Mouse (Mus musculus): ENCODE measurements at regions not wholly inside any gene's neighbourhood (a gene's known extent, or its start where the extent isn't known, plus 50 kb on each side); places are given as distances from the start of the nearest gene placed in this dataset.

GRCm38 (mm10) chr1:89301151-89301550 lies 153.5 kb upstream of the Agap1 start:
- no peak for DNase-seq (ENCODE audit: low spot score)
- H3K4me3 ChIP-seq, result no peak overlapping the region

GRCm38 (mm10) chr1:89302368-89302951 lies 152.1 kb upstream of the Agap1 start:
- no peak for DNase-seq (ENCODE audit: low spot score)
- no peak overlapping the region for H3K4me3 ChIP-seq
- 67% methylated on average over 20 of the region's 20 CpGs for WGBS
- H3K36me3 ChIP-seq (replicated peaks), result no peaks in the 10 kb centered on the region
- peaks cover 4% of the 10 kb centered on the region; the same call in 1 of the 2 replicates for H3K9me3 ChIP-seq
- H3K27me3 ChIP-seq (replicated peaks; ENCODE audit: low read depth, poor library complexity, severe bottlenecking), result no peaks in the 10 kb centered on the region
- H3K4me1 ChIP-seq, result peaks cover 12% of the 10 kb centered on the region
- H3K27ac ChIP-seq (replicated peaks), result no peak overlapping the region

More at GRCm38 (mm10) chr1:89301151-89301550, 153.5 kb upstream of the Agap1 start:
- 90% methylated on average over 6 of the region's 6 CpGs for WGBS
- Histone ChIP-seq H3K4me1 (peaks cover 12% of the 10 kb centered on the region), H3K9me3 (peaks cover 2% of the 10 kb centered on the region; the same call in 1 of the 2 replicates), H3K27me3 (replicated peaks; ENCODE audit: low read depth, poor library complexity, severe bottlenecking) (no peaks in the 10 kb centered on the region), H3K27ac (replicated peaks) (no peak overlapping the region), H3K36me3 (replicated peaks) (no peaks in the 10 kb centered on the region)

GRCm38 (mm10) chr1:89305171-89305570 lies 149.4 kb upstream of the Agap1 start:
- H3K4me3 ChIP-seq, result no peak overlapping the region
- no peak for DNase-seq (ENCODE audit: low spot score)
- H3K27ac ChIP-seq (replicated peaks), result no peak overlapping the region
- no peaks in the 10 kb centered on the region for H3K27me3 ChIP-seq (replicated peaks; ENCODE audit: low read depth, poor library complexity, severe bottlenecking)
- peaks cover 4% of the 10 kb centered on the region; the same call in 1 of the 2 replicates for H3K9me3 ChIP-seq
- WGBS, result 55% methylated on average over 7 of the region's 7 CpGs
- peaks cover 5% of the 10 kb centered on the region; the same call in 1 of the 2 replicates for H3K4me1 ChIP-seq
- no peaks in the 10 kb centered on the region for H3K36me3 ChIP-seq (replicated peaks)

- Histone ChIP-seq H3K9me3 (peaks cover 4% of the 10 kb centered on the region; the same call in 1 of the 2 replicates), H3K4me1 (no peaks in the 10 kb centered on the region; the same call in 1 of the 2 replicates), H3K27ac (replicated peaks) (no peak overlapping the region), H3K4me3 (no peak overlapping the region), H3K27me3 (replicated peaks; ENCODE audit: low read depth, poor library complexity, severe bottlenecking) (no peaks in the 10 kb centered on the region), H3K36me3 (replicated peaks) (no peaks in the 10 kb centered on the region)
- whole genome bisulfite sequencing, result 76% methylated on average over 13 of the region's 13 CpGs
- no peak for DNase-seq (ENCODE audit: low spot score)
Observed at GRCm38 (mm10) chr1:89308788-89309187, 145.8 kb upstream of the Agap1 start.

- Histone ChIP-seq H3K36me3 (replicated peaks) (no peaks in the 10 kb centered on the region), H3K27ac (replicated peaks) (no peak overlapping the region), H3K4me3 (no peak overlapping the region), H3K27me3 (replicated peaks; ENCODE audit: low read depth, poor library complexity, severe bottlenecking) (no peaks in the 10 kb centered on the region), H3K4me1 (no peaks in the 10 kb centered on the region; the same call in 1 of the 2 replicates), H3K9me3 (no peaks in the 10 kb centered on the region)
- DNase-seq (ENCODE audit: low spot score), result no peak
- 84% methylated on average over 7 of the region's 7 CpGs for WGBS
Observed at GRCm38 (mm10) chr1:89313064-89313463, 141.5 kb upstream of the Agap1 start.

GRCm38 (mm10) chr1:89317897-89318296 lies 136.7 kb upstream of the Agap1 start:
- Histone ChIP-seq H3K27me3 (replicated peaks; ENCODE audit: low read depth, poor library complexity, severe bottlenecking) (no peaks in the 10 kb centered on the region), H3K27ac (replicated peaks) (no peak overlapping the region), H3K36me3 (replicated peaks) (no peaks in the 10 kb centered on the region), H3K4me1 (no peaks in the 10 kb centered on the region), H3K9me3 (no peaks in the 10 kb centered on the region), H3K4me3 (no peak overlapping the region)
- 90% methylated on average over 4 of the region's 4 CpGs for WGBS
- no peak for DNase-seq (ENCODE audit: low spot score)

- H3K27me3 ChIP-seq (replicated peaks; ENCODE audit: low read depth, poor library complexity, severe bottlenecking), result no peaks in the 10 kb centered on the region
- no peaks in the 10 kb centered on the region for H3K36me3 ChIP-seq (replicated peaks)
- 73% methylated on average over 4 of the region's 4 CpGs for WGBS
- no peak overlapping the region for H3K4me3 ChIP-seq
- no peaks in the 10 kb centered on the region for H3K9me3 ChIP-seq
- H3K4me1 ChIP-seq, result no peaks in the 10 kb centered on the region
- H3K27ac ChIP-seq (replicated peaks), result no peak overlapping the region
- no peak for DNase-seq (ENCODE audit: low spot score)
Observed at GRCm38 (mm10) chr1:89318663-89319062, 135.9 kb upstream of the Agap1 start.

- Histone ChIP-seq H3K4me1 (no peaks in the 10 kb centered on the region), H3K9me3 (no peaks in the 10 kb centered on the region), H3K27ac (replicated peaks) (no peak overlapping the region), H3K27me3 (replicated peaks; ENCODE audit: low read depth, poor library complexity, severe bottlenecking) (no peaks in the 10 kb centered on the region), H3K4me3 (no peak overlapping the region), H3K36me3 (replicated peaks) (no peaks in the 10 kb centered on the region)
- DNase-seq (ENCODE audit: low spot score), result no peak
- WGBS, result 73% methylated on average over 4 of the region's 4 CpGs
Observed at GRCm38 (mm10) chr1:89322621-89323020, 132.0 kb upstream of the Agap1 start.

GRCm38 (mm10) chr1:89323091-89323490 lies 131.5 kb upstream of the Agap1 start:
- no peaks in the 10 kb centered on the region for H3K4me1 ChIP-seq
- H3K36me3 ChIP-seq (replicated peaks), result no peaks in the 10 kb centered on the region
- no peaks in the 10 kb centered on the region for H3K27me3 ChIP-seq (replicated peaks; ENCODE audit: low read depth, poor library complexity, severe bottlenecking)
- H3K27ac ChIP-seq (replicated peaks), result no peak overlapping the region
- H3K4me3 ChIP-seq, result no peak overlapping the region
- peak; percentile 73 for DNase-seq (ENCODE audit: low spot score)
- H3K9me3 ChIP-seq, result no peaks in the 10 kb centered on the region
- 36% methylated on average over 2 of the region's 2 CpGs for WGBS

GRCm38 (mm10) chr1:89331352-89331751 lies 123.3 kb upstream of the Agap1 start:
- 93% methylated on average over 4 of the region's 4 CpGs for WGBS
- no peak overlapping the region for H3K4me3 ChIP-seq
- no peak for DNase-seq (ENCODE audit: low spot score)
- H3K27me3 ChIP-seq (replicated peaks; ENCODE audit: low read depth, poor library complexity, severe bottlenecking), result no peaks in the 10 kb centered on the region
- no peaks in the 10 kb centered on the region for H3K9me3 ChIP-seq
- no peak overlapping the region for H3K27ac ChIP-seq (replicated peaks)
- H3K4me1 ChIP-seq, result peaks cover 2% of the 10 kb centered on the region; the same call in 1 of the 2 replicates
- no peaks in the 10 kb centered on the region for H3K36me3 ChIP-seq (replicated peaks)

GRCm38 (mm10) chr1:89332676-89333075 lies 121.9 kb upstream of the Agap1 start:
- Histone ChIP-seq H3K4me3 (no peak overlapping the region), H3K4me1 (peaks cover 2% of the 10 kb centered on the region; the same call in 1 of the 2 replicates), H3K9me3 (no peaks in the 10 kb centered on the region), H3K36me3 (replicated peaks) (no peaks in the 10 kb centered on the region), H3K27me3 (replicated peaks; ENCODE audit: low read depth, poor library complexity, severe bottlenecking) (no peaks in the 10 kb centered on the region), H3K27ac (replicated peaks) (no peak overlapping the region)
- no peak for DNase-seq (ENCODE audit: low spot score)
- 71% methylated on average over 7 of the region's 7 CpGs for WGBS

- Histone ChIP-seq H3K36me3 (replicated peaks) (no peaks in the 10 kb centered on the region), H3K4me1 (peaks cover 2% of the 10 kb centered on the region; the same call in 1 of the 2 replicates), H3K4me3 (no peak overlapping the region), H3K27ac (replicated peaks) (no peak overlapping the region), H3K27me3 (replicated peaks; ENCODE audit: low read depth, poor library complexity, severe bottlenecking) (no peaks in the 10 kb centered on the region), H3K9me3 (no peaks in the 10 kb centered on the region)
- DNase-seq (ENCODE audit: low spot score), result no peak
- WGBS, result 79% methylated on average over 5 of the region's 5 CpGs
Observed at GRCm38 (mm10) chr1:89337861-89338260, 116.7 kb upstream of the Agap1 start.

GRCm38 (mm10) chr1:89342794-89343193 lies 111.8 kb upstream of the Agap1 start:
- Histone ChIP-seq H3K27ac (replicated peaks) (no peak overlapping the region), H3K36me3 (replicated peaks) (no peaks in the 10 kb centered on the region), H3K4me3 (no peak overlapping the region), H3K27me3 (replicated peaks; ENCODE audit: low read depth, poor library complexity, severe bottlenecking) (no peaks in the 10 kb centered on the region), H3K9me3 (no peaks in the 10 kb centered on the region), H3K4me1 (no peaks in the 10 kb centered on the region)
- DNase-seq (ENCODE audit: low spot score), result no peak
- WGBS, result 41% methylated on average over 4 of the region's 4 CpGs
